16 mouse cellular contexts compared by ENCODE assay signal in the genomic region with DNA sequence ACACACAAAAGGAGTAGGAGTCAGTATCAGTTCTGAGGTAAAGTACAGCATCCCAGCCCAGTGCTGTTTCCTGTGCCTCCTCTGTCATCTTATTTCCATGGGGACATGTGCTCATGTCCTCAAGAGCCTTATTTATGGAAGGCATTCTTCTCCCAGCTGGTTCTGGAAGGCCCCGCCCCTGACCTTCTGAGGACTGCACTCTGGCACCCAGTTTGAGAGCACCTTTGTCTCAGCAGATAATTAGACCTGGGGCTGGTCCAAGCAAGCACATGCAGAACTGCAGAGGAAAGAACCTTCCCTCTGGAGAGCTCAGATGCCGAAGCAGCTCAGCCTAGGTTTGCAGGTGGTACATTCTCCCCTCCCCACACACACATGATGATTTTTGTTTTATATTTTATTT. TPM values are rescaled to one million over a fixed set of nuclear protein-coding genes. Genes with fewer than 3 reads are reported as not detected.
"Had no signal": no experiment of that assay in that cellular context is flagged by ENCODE, and none has a peak within 500 bp of the region (broad histone marks: within the 10 kb centered on the region; RNA-seq: fewer than 3 reads in every experiment).

No protein-coding gene starts in this region.

- H3K4me1 ChIP-seq: limb, embryonic 15.5 days; liver, embryonic 12.5 days; midbrain, embryonic 12.5 days; stomach, embryonic 15.5 days had no signal

- ATAC-seq: intestine, postnatal 0 days; liver, embryonic 12.5 days had no signal

- H3K9ac ChIP-seq: limb, embryonic 15.5 days; liver, embryonic 12.5 days; lung, embryonic 14.5 days; midbrain, embryonic 12.5 days; stomach, embryonic 15.5 days had no signal

- DNase-seq: layer of hippocampus, adult 9-11 months; layer of hippocampus, postnatal 36 days; lung, embryonic 14.5 days; lung, postnatal 10 days; right cerebral cortex, postnatal 14 days; thymus, adult 2 months; thymus, postnatal 25 days had no signal

- H3K9me3 ChIP-seq: limb, embryonic 15.5 days; liver, embryonic 12.5 days; megakaryocyte, embryonic 14.5 days; midbrain, embryonic 12.5 days; stomach, embryonic 15.5 days had no signal

- H3K27me3 ChIP-seq: limb, embryonic 15.5 days; liver, embryonic 12.5 days; megakaryocyte, embryonic 14.5 days; midbrain, embryonic 12.5 days; stomach, embryonic 15.5 days had no signal

- H3K4me3 ChIP-seq: limb, embryonic 15.5 days; liver, embryonic 12.5 days; megakaryocyte, embryonic 14.5 days; midbrain, embryonic 12.5 days; stomach, embryonic 15.5 days had no signal

- H3K4me2 ChIP-seq: limb, embryonic 15.5 days; liver, embryonic 12.5 days; lung, embryonic 14.5 days; midbrain, embryonic 12.5 days; stomach, embryonic 15.5 days had no signal

- H3K27ac ChIP-seq: limb, embryonic 15.5 days; liver, embryonic 12.5 days; macrophage; midbrain, embryonic 12.5 days; stomach, embryonic 15.5 days had no signal

RNA-seq across cellular contexts. Expression of gene Htr5b, which starts 60.0 kb away (rescaled TPM):
- polyA plus RNA-seq: intestine, postnatal 0 days; liver, embryonic 12.5 days; liver, embryonic 16.5 days; macrophage; thymus, adult 2 months; urinary bladder, adult 2 months had no signal
